Mouse (Mus musculus): ENCODE data around the gene Gm6169. TPM values are rescaled to one million over a fixed set of nuclear protein-coding genes. Genes with fewer than 3 reads are reported as not detected.
A peak's percentile ranks its signal among the peaks of the same experiment; 100 is the strongest.

The Gm6169 gene
- polyA plus RNA-seq, 1 experiment from 2014 or later = 1.7 TPM

DNA sequence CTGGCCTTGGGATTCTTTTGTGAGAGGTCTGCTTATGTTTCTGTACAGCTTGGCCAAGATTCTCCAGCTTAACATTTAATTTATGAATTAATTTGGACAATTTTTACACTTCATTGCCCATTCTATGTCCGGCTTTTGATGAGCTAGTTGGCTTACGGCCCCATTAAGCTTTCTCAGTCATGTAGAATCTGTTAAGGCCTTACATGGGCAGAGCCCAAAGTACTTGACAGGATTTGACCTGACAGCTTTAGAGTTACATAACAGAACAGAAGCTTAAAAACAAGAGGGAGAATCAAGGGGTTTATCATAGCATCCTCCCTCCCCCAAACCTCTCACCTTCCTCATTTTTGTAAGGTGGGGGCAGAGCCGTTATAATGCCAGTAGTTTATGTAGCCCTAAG, 10.9 kb downstream of the Gm6169 start:
- no peak overlapping the region for H3K4me3 ChIP-seq
- H3K4me1 ChIP-seq = peaks cover 11% of the 10 kb centered on the region; the same call in 1 of the 2 replicates
- peaks cover 9% of the 10 kb centered on the region for H3K36me3 ChIP-seq (replicated peaks)
- no peaks in the 10 kb centered on the region for H3K27me3 ChIP-seq (ENCODE audit: poor library complexity, severe bottlenecking)
- no peaks in the 10 kb centered on the region for H3K9me3 ChIP-seq
- no peak overlapping the region for H3K27ac ChIP-seq
- WGBS = 76% methylated on average over 3 of the region's 3 CpGs
- DNase-seq (ENCODE audit: extremely low spot score, low spot score) = no peak

DNA sequence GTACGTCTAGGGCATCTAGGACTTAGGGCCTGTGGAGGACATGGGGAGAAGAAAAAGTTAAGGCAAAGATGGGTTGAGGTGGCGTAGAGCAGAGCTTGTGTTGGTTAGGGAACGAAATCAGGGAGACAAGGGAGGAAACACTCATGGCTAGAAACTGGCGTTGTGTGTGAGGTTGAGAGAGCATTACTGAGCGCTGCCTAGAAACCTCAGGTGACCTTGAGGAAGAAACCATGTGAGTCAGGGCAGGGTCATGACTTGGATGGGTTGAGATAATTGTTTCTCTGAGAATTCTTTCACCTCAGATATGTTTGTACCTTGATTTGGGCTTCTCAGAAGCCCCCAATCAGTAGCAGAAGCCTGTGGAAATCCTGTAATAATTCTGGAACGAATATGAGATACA, 11.6 kb downstream of the Gm6169 start:
- H3K4me1 ChIP-seq = peaks cover 11% of the 10 kb centered on the region; the same call in 1 of the 2 replicates
- no peaks in the 10 kb centered on the region for H3K9me3 ChIP-seq
- H3K4me3 ChIP-seq = no peak overlapping the region
- no peak overlapping the region for H3K27ac ChIP-seq
- H3K27me3 ChIP-seq (ENCODE audit: poor library complexity, severe bottlenecking) = no peaks in the 10 kb centered on the region
- no peak for DNase-seq (ENCODE audit: extremely low spot score, low spot score)
- 95% methylated on average over 6 of the region's 6 CpGs for WGBS
- peaks cover 6% of the 10 kb centered on the region for H3K36me3 ChIP-seq (replicated peaks)

DNA sequence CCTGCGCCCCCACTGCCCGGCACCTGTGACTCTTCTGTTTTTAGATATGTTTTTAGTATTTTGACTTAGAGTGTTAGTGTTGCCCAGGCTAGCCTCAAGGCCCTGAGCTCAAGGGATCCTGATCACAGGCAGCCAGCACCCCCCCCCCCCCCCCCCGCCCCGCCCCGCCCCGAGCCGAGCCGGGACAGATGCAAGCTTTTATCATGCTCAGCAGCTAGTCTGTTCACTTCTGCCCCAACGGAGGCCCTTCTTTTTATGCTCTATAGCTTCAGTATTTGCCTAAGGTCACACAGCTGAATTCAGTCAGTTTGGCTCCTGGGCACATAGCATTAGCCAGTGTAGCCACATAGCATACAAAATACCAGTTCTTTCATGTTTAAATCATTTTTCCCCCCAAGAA, 12.7 kb downstream of the Gm6169 start:
- Histone ChIP-seq H3K27ac (no peak overlapping the region), H3K9me3 (no peaks in the 10 kb centered on the region), H3K27me3 (ENCODE audit: poor library complexity, severe bottlenecking) (no peaks in the 10 kb centered on the region), H3K4me1 (peaks cover 11% of the 10 kb centered on the region; the same call in 1 of the 2 replicates), H3K4me3 (no peak overlapping the region), H3K36me3 (replicated peaks) (no peaks in the 10 kb centered on the region)
- 76% methylated on average over 7 of the region's 9 CpGs for WGBS
- DNase-seq (ENCODE audit: extremely low spot score, low spot score) = no peak

DNA sequence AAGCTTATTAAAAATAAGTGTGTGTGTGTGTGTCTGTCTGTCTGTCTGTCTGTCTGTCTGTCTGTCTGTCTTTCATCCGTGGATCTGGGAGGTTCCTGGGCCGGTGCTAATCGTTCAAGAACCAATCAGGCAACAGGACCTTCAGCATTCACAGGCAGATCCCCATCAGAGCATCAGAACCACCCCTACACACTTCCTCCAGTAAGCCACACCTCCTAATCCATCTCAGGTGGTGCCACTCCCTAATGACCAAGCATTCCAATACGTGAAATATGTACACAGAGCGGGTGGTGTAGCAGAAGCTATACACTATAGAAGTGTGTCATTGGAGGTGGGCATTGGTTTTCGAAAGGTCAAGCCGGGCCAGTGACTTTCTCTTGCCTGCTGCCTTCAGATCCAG, 16.6 kb downstream of the Gm6169 start:
- no peaks in the 10 kb centered on the region for H3K9me3 ChIP-seq
- no peaks in the 10 kb centered on the region for H3K27me3 ChIP-seq (ENCODE audit: poor library complexity, severe bottlenecking)
- H3K4me1 ChIP-seq = peaks cover 7% of the 10 kb centered on the region; the same call in 1 of the 2 replicates
- 91% methylated on average over 7 of the region's 7 CpGs for WGBS
- no peak overlapping the region for H3K4me3 ChIP-seq
- H3K36me3 ChIP-seq (replicated peaks) = 0 out of 2 replicates have a peak, but pooled peaks cover 4% of the 10 kb centered on the region
- no peak for DNase-seq (ENCODE audit: extremely low spot score, low spot score)
- H3K27ac ChIP-seq = no peak overlapping the region

DNA sequence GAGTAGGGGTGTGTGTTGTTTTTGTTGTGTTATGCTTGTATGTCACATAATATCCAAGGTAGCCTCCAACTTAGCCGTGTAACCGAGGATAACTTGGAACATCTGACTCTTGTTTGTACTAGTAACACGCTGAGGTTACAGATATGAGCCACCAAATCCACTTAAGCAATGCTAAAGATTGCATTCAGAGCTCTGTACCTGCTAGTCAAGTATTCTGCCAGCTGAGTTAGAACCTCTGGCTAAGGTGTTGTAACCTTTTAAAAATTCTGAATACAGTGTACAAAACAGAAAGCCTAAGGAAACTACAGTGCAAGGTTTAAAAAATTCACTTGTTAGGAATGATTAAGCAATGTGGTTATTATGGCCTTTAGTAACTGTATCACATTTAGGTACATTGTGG, 18.4 kb downstream of the Gm6169 start:
- WGBS = 86% methylated on average over 3 of the region's 3 CpGs
- Histone ChIP-seq H3K27me3 (ENCODE audit: poor library complexity, severe bottlenecking) (no peaks in the 10 kb centered on the region), H3K4me1 (peaks cover 7% of the 10 kb centered on the region; the same call in 1 of the 2 replicates), H3K36me3 (replicated peaks) (peaks cover 6% of the 10 kb centered on the region; the same call in 1 of the 2 replicates), H3K9me3 (no peaks in the 10 kb centered on the region), H3K4me3 (no peak overlapping the region), H3K27ac (no peak overlapping the region)
- no peak for DNase-seq (ENCODE audit: extremely low spot score, low spot score)

DNA sequence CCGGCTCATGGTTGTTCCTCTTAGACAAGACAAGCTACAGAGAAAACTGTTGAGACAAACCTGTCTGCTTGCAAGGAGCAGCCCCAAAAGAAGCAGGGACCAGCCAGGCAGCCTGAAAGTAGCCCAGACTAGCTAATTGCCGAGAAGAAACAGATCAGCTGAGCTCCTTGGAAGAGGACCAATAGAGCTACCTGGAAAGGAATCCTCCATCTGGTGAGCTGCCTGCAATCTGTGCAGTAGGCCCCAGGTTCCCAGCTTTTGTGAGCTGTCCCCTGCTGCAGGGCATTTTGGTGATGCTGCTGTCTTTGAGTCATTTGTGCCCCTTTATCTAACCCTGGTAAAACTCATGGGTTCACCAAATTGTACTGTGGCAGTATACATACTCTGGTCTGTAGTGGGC, 18.8 kb downstream of the Gm6169 start:
- H3K4me1 ChIP-seq = peaks cover 7% of the 10 kb centered on the region; the same call in 1 of the 2 replicates
- WGBS = 89% methylated on average over 2 of the region's 2 CpGs
- no peak overlapping the region for H3K4me3 ChIP-seq
- H3K27ac ChIP-seq = no peak overlapping the region
- no peak for DNase-seq (ENCODE audit: extremely low spot score, low spot score)
- H3K27me3 ChIP-seq (ENCODE audit: poor library complexity, severe bottlenecking) = no peaks in the 10 kb centered on the region
- no peaks in the 10 kb centered on the region for H3K9me3 ChIP-seq
- peaks cover 9% of the 10 kb centered on the region; the same call in 1 of the 2 replicates for H3K36me3 ChIP-seq (replicated peaks)

DNA sequence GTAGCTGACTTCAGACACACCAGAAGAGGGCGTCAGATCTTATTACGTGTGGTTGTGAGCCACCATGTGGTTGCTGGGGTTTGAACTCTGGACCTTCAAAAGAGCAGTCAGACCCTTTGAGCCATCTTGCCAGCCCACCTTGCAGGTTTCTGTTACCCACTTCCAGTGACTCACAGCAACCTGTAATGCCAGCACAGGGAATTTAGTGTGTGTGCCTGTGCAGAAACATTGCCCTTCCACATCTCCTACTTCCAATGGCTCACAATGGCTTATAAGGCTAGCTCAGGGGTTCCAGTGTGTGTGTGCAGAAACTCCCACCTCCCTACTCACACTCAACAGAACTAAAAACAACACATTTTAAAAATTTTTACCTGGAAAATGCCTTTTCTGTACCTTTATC, 21.5 kb downstream of the Gm6169 start:
- Histone ChIP-seq H3K27me3 (ENCODE audit: poor library complexity, severe bottlenecking) (0 out of 2 replicates have a peak, but pooled peaks cover 6% of the 10 kb centered on the region), H3K36me3 (replicated peaks) (peaks cover 9% of the 10 kb centered on the region; the same call in 1 of the 2 replicates), H3K4me1 (peaks cover 10% of the 10 kb centered on the region), H3K4me3 (no peak overlapping the region), H3K27ac (no peak overlapping the region), H3K9me3 (no peaks in the 10 kb centered on the region)
- 98% methylated on average over 2 of the region's 2 CpGs for WGBS
- DNase-seq (ENCODE audit: extremely low spot score, low spot score) = no peak

DNA sequence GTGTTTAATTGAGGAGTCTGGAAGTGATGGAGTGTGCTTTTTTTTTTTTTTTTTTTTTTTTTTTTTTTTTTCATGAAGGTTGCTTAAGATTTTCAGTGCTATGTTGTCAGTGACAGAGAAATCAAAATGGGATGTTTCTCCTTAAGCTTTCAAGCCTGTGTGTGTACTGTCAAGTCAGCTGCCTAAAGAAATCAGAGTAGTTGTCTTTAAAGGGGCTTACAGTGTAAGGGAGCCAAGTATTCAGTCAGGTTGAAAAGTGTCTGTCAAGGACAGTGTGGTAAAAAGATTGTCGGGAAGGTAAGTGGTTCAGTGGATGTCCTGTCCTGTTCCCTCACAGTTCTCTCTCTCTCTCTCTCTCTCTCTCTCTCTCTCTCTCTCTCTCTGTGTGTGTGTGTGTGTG, 25.5 kb downstream of the Gm6169 start:
- Histone ChIP-seq H3K9me3 (no peaks in the 10 kb centered on the region), H3K4me3 (no peak overlapping the region), H3K4me1 (peaks cover 22% of the 10 kb centered on the region), H3K27me3 (ENCODE audit: poor library complexity, severe bottlenecking) (peaks cover 26% of the 10 kb centered on the region), H3K27ac (no peak overlapping the region), H3K36me3 (replicated peaks) (peaks cover 9% of the 10 kb centered on the region; the same call in 1 of the 2 replicates)
- 68% methylated on average over 1 of the region's 1 CpGs for WGBS
- no peak for DNase-seq (ENCODE audit: extremely low spot score, low spot score)

DNA sequence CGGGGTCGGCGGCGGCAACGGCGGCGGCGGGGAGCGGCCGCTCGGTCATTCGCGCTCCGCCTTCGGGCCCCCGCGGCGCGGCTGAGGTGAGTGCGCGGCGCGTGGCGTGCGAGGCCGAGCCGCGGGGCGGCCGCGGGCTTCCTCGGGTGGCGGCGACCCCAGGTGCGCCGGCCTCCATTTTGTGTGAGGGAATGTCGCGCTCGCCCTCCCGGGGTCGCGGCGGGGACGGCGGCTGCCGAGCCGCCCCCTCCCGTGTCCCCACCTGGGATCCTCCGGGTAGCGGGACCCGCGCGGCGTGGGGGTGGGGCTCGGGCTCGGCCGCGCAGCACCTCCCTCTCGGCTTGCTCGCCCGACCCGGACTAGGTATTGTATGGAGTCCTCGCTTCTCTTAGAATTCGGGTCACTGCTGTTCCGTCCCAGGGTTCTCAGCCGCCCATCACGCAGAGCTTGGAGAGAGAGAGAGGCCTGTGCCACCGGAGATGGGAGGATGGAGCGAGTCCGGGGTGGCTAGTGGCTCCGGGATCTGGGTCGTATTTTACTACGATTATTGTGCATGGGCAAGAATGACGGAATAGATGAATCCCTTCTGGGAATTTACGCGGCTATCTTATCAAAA, 27.3 kb downstream of the Gm6169 start:
- under 1% methylated on average over 76 of the region's 76 CpGs for WGBS
- Histone ChIP-seq H3K27ac (peak overlapping the region; percentile 95), H3K4me1 (peaks cover 38% of the 10 kb centered on the region), H3K36me3 (replicated peaks) (peaks cover 4% of the 10 kb centered on the region; the same call in 1 of the 2 replicates), H3K4me3 (peak overlapping the region; percentile 85), H3K9me3 (no peaks in the 10 kb centered on the region), H3K27me3 (ENCODE audit: poor library complexity, severe bottlenecking) (peaks cover 43% of the 10 kb centered on the region)
- DNase-seq (ENCODE audit: extremely low spot score, low spot score) = peak; percentile 62

DNA sequence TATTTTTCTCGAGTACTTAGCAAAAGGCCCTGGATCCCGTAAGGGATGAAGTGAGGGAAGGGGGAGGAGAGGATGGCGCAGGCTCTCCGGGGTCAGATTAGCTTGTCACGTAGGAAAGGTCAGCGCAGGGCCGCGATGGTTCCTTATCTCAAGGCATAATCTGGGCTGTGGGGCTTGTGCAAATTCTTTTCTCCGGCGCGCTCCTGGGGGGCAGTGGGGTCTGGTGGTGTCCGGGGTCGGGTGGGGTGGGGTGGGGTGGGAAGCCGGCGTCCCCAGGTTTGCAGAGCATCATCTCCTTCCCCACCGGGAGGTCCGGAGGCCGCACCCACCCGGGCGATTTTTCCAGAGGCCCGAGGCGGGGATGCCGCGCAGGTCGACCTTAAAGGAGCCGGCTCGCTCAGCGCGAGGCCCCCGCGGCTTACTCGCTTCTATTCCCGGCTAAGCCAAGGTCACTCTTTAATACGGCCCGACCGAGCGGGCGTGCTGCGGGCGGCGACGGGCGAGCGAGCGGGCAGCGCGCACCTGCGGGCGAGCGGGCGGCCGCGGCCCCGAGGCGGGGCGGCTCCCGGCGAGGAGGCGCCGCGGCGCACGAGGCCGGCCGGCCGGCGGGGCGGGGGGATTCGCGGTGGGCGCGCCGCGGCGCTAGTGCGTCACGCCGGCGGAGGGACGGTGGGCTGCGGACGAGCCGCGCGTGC, 28.0 kb downstream of the Gm6169 start:
- H3K36me3 ChIP-seq (replicated peaks) = peaks cover 4% of the 10 kb centered on the region; the same call in 1 of the 2 replicates
- H3K4me3 ChIP-seq = peak overlapping the region; percentile 85
- H3K27ac ChIP-seq = peak overlapping the region; percentile 95
- peaks cover 50% of the 10 kb centered on the region for H3K27me3 ChIP-seq (ENCODE audit: poor library complexity, severe bottlenecking)
- H3K4me1 ChIP-seq = peaks cover 42% of the 10 kb centered on the region
- DNase-seq (ENCODE audit: extremely low spot score, low spot score) = peak; percentile 67
- no peaks in the 10 kb centered on the region for H3K9me3 ChIP-seq
- WGBS = 1% methylated on average over 85 of the region's 85 CpGs

DNA sequence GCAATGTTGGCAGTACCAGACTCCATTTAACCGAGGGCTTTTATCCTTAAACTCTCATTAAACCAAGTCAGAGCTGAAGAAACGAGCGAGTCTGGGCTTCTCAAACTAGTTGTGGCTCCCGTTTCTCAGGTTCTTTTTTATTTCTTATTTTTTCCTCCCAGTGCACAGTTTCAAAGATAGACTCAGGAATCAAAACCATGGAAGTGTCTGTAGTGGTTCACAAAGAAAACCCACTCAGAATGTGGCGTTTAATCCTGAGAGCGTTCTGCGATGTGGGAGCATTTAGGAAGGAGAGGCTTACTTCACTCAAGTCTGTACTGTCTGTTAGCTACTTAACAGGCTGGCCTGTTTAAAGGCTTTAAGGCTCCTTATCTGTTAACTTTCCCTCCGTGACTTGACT, 30.9 kb downstream of the Gm6169 start:
- Histone ChIP-seq H3K4me3 (peak overlapping the region; percentile 25; the same call in 1 of the 2 replicates), H3K4me1 (peaks cover 50% of the 10 kb centered on the region), H3K27me3 (ENCODE audit: poor library complexity, severe bottlenecking) (peaks cover 57% of the 10 kb centered on the region), H3K36me3 (replicated peaks) (no peaks in the 10 kb centered on the region), H3K27ac (peak overlapping the region; percentile 48; the same call in 1 of the 2 replicates), H3K9me3 (peaks cover 6% of the 10 kb centered on the region; the same call in 1 of the 2 replicates)
- WGBS = 29% methylated on average over 8 of the region's 8 CpGs
- no peak for DNase-seq (ENCODE audit: extremely low spot score, low spot score)

DNA sequence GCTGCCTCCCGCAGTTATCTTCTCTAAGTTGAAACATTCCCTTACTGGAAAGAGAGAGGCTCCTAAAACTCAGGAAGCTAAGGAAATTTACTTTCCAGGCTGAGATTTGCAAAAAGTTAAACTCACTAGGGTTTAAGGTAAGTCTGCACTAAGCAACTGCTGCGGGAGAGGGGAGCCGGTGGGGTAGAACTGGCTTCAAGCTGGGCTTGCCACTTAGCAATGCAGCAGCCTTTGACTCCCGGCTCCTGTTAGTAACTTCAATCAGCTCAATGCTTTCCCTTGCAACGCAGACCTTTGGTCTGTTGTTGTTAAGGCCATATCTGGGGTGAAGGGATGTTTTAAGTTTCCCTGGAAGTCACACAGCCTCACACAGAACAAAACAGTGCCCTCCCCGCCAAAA, 31.3 kb downstream of the Gm6169 start:
- WGBS = 4% methylated on average over 6 of the region's 6 CpGs
- peak; percentile 31 for DNase-seq (ENCODE audit: extremely low spot score, low spot score)
- H3K9me3 ChIP-seq = peaks cover 6% of the 10 kb centered on the region; the same call in 1 of the 2 replicates
- H3K4me1 ChIP-seq = peaks cover 46% of the 10 kb centered on the region
- H3K4me3 ChIP-seq = peak overlapping the region; percentile 25; the same call in 1 of the 2 replicates
- H3K27ac ChIP-seq = peak overlapping the region; percentile 48
- peaks cover 53% of the 10 kb centered on the region for H3K27me3 ChIP-seq (ENCODE audit: poor library complexity, severe bottlenecking)
- no peaks in the 10 kb centered on the region for H3K36me3 ChIP-seq (replicated peaks)
